Mouse (Mus musculus) heart, embryonic 13.5 days (tissue): ENCODE results near the gene Slc26a9. TPM values are rescaled to one million over a fixed set of nuclear protein-coding genes. Genes with fewer than 3 reads are reported as not detected.

ENCODE experiments used
- ATAC-seq: fragments of 200-750 bp; cut with Nextera tagmentation; 2 replicates; pipeline ENCODE4 v1.8.0; 2017; ENCODE audit warnings: moderate TSS enrichment; ENCODE audit not compliant: insufficient number of reproducible peaks, low FRiP score, low TSS enrichment; ENCODE audit errors: extremely low read depth
- H3K27ac ChIP-seq: fragments of 300-500 bp; sonication (generic); replicated peaks from 2 replicates; pipeline ENCODE4 v1.5.1; 2015; ENCODE audit warnings: moderate library complexity, mild to moderate bottlenecking, inconsistent platforms
- H3K27me3 ChIP-seq: fragments of 300-500 bp; sonication (generic); replicated peaks from 2 replicates; pipeline ENCODE4 v1.6.1; 2015; ENCODE audit warnings: mild to moderate bottlenecking, inconsistent platforms
- H3K36me3 ChIP-seq: fragments of 300-500 bp; sonication (generic); 2 replicates; pipeline ENCODE4 v1.6.1; 2015; ENCODE audit warnings: mild to moderate bottlenecking, inconsistent platforms
- H3K4me1 ChIP-seq: fragments of 300-500 bp; sonication (generic); 2 replicates; pipeline ENCODE4 v1.6.1; 2015; ENCODE audit warnings: inconsistent platforms
- H3K4me2 ChIP-seq: fragments of 300-500 bp; sonication (generic); 2 replicates; pipeline ENCODE4 v1.6.1; 2015; ENCODE audit warnings: inconsistent platforms, mild to moderate bottlenecking, moderate library complexity
- H3K4me3 ChIP-seq: fragments of 300-500 bp; sonication (generic); 2 replicates; pipeline ENCODE4 v1.5.1; 2015; ENCODE audit warnings: moderate library complexity, mild to moderate bottlenecking, inconsistent platforms
- H3K9ac ChIP-seq: fragments of 300-500 bp; sonication (generic); 2 replicates; pipeline ENCODE4 v1.6.1; 2015; ENCODE audit warnings: inconsistent platforms, mild to moderate bottlenecking, moderate library complexity
- H3K9me3 ChIP-seq: fragments of 300-500 bp; sonication (generic); 2 replicates; pipeline ENCODE4 v1.6.1; 2016; ENCODE audit warnings: inconsistent platforms
- WGBS: fragments of 180-500 bp; shearing (Covaris S2); methylation state at CpG from one replicate; pipeline ENCODE4 v1.1.7; 2015; ENCODE audit warnings: mixed read lengths; 5-methylcytosine and 5-hydroxymethylcytosine counted together
- polyA plus RNA-seq: library from polyadenylated mRNA; unstranded; fragments of >200 nt; fragmentation: Nextera tagmentation; extraction: Ambion mirVana; gene quantifications from 2 replicates; pipeline ENCODE4 v1.2.1, GENCODE M21; 2015

Gene Slc26a9
- 0.08 and 0.39 TPM in 2 replicates for polyA plus RNA-seq

GRCm38 (mm10) chr1:131743868-131744464 is at the start of gene Slc26a9:
Gene Slc26a9, plus strand, starts transcription at chr1:131744022.
- Histone ChIP-seq H3K4me1 (peaks cover 20% of the 10 kb centered on the region), H3K4me3 (no peak within 1 kb of the TSS), H3K27ac (no peak within 1 kb of the TSS), H3K27me3 (peaks cover 18% of the 10 kb centered on the region), H3K4me2 (no peak within 1 kb of the TSS), H3K9ac (no peak within 1 kb of the TSS), H3K36me3 (no peaks in the 10 kb centered on the region), H3K9me3 (no peaks in the 10 kb centered on the region)
- ATAC-seq: no peak
- WGBS: 53% methylated on average over 10 of the region's 10 CpGs

- H3K9me3 ChIP-seq: no peaks in the 10 kb centered on the region
- H3K27me3 ChIP-seq: no peaks in the 10 kb centered on the region
- peaks cover 25% of the 10 kb centered on the region for H3K4me1 ChIP-seq
- no peak overlapping the region for H3K27ac ChIP-seq
- no peak overlapping the region for H3K4me3 ChIP-seq
- no peaks in the 10 kb centered on the region for H3K36me3 ChIP-seq
- no peak overlapping the region for H3K4me2 ChIP-seq
- 78% methylated on average over 2 of the region's 2 CpGs for WGBS
- no peak overlapping the region for H3K9ac ChIP-seq
- ATAC-seq: no peak
Observed at GRCm38 (mm10) chr1:131695308-131695707, 48.5 kb upstream of the Slc26a9 start.

- H3K4me3 ChIP-seq: no peak overlapping the region
- H3K36me3 ChIP-seq: no peaks in the 10 kb centered on the region
- H3K4me1 ChIP-seq: peaks cover 15% of the 10 kb centered on the region
- H3K9ac ChIP-seq: no peak overlapping the region
- no peaks in the 10 kb centered on the region for H3K9me3 ChIP-seq
- 36% methylated on average over 4 of the region's 4 CpGs for WGBS
- no peak for ATAC-seq
- no peak overlapping the region for H3K4me2 ChIP-seq
- no peak overlapping the region for H3K27ac ChIP-seq
- H3K27me3 ChIP-seq: no peaks in the 10 kb centered on the region
Observed at GRCm38 (mm10) chr1:131696325-131696724, 47.5 kb upstream of the Slc26a9 start.

GRCm38 (mm10) chr1:131698770-131699169 is 45.1 kb upstream of the Slc26a9 start:
- H3K9me3 ChIP-seq: no peaks in the 10 kb centered on the region
- H3K27ac ChIP-seq: no peak overlapping the region
- no peak overlapping the region for H3K9ac ChIP-seq
- ATAC-seq: no peak
- H3K4me1 ChIP-seq: peaks cover 28% of the 10 kb centered on the region
- WGBS: 81% methylated on average over 3 of the region's 3 CpGs
- H3K4me3 ChIP-seq: no peak overlapping the region
- H3K27me3 ChIP-seq: no peaks in the 10 kb centered on the region
- no peaks in the 10 kb centered on the region for H3K36me3 ChIP-seq
- H3K4me2 ChIP-seq: no peak overlapping the region

- Histone ChIP-seq H3K27ac (no peak overlapping the region), H3K4me1 (peaks cover 30% of the 10 kb centered on the region), H3K9ac (no peak overlapping the region), H3K4me2 (no peak overlapping the region), H3K36me3 (no peaks in the 10 kb centered on the region), H3K4me3 (no peak overlapping the region), H3K27me3 (no peaks in the 10 kb centered on the region), H3K9me3 (no peaks in the 10 kb centered on the region)
- WGBS: 65% methylated on average over 4 of the region's 4 CpGs
- ATAC-seq: no peak
Observed at GRCm38 (mm10) chr1:131699642-131700041, 44.2 kb upstream of the Slc26a9 start.

- Histone ChIP-seq H3K4me1 (peaks cover 30% of the 10 kb centered on the region), H3K9me3 (no peaks in the 10 kb centered on the region), H3K27me3 (no peaks in the 10 kb centered on the region), H3K4me3 (no peak overlapping the region), H3K27ac (no peak overlapping the region), H3K9ac (no peak overlapping the region), H3K36me3 (no peaks in the 10 kb centered on the region), H3K4me2 (no peak overlapping the region)
- WGBS: 62% methylated on average over 5 of the region's 5 CpGs
- ATAC-seq: no peak
Observed at GRCm38 (mm10) chr1:131700447-131700846, 43.4 kb upstream of the Slc26a9 start.

GRCm38 (mm10) chr1:131701391-131701790 is 42.4 kb upstream of the Slc26a9 start:
- Histone ChIP-seq H3K27me3 (no peaks in the 10 kb centered on the region), H3K27ac (no peak overlapping the region), H3K4me3 (no peak overlapping the region), H3K4me2 (no peak overlapping the region), H3K4me1 (peaks cover 25% of the 10 kb centered on the region), H3K36me3 (no peaks in the 10 kb centered on the region), H3K9ac (no peak overlapping the region), H3K9me3 (no peaks in the 10 kb centered on the region)
- no peak for ATAC-seq
- 80% methylated on average over 5 of the region's 5 CpGs for WGBS

GRCm38 (mm10) chr1:131702094-131702766 is 41.6 kb upstream of the Slc26a9 start:
- peaks cover 1% of the 10 kb centered on the region; the same call in 1 of the 2 replicates for H3K27me3 ChIP-seq
- no peak overlapping the region for H3K4me3 ChIP-seq
- no peaks in the 10 kb centered on the region for H3K9me3 ChIP-seq
- ATAC-seq: no peak
- no peaks in the 10 kb centered on the region for H3K36me3 ChIP-seq
- peak overlapping the region; percentile 45 for H3K4me2 ChIP-seq
- H3K27ac ChIP-seq: no peak overlapping the region; the same call in 1 of the 2 replicates
- 25% methylated on average over 8 of the region's 8 CpGs for WGBS
- peaks cover 19% of the 10 kb centered on the region for H3K4me1 ChIP-seq
- H3K9ac ChIP-seq: no peak overlapping the region

GRCm38 (mm10) chr1:131703482-131703881 is 40.3 kb upstream of the Slc26a9 start:
- Histone ChIP-seq H3K27ac (no peak overlapping the region), H3K36me3 (no peaks in the 10 kb centered on the region), H3K9ac (no peak overlapping the region), H3K27me3 (peaks cover 4% of the 10 kb centered on the region; the same call in 1 of the 2 replicates), H3K9me3 (no peaks in the 10 kb centered on the region), H3K4me2 (no peak overlapping the region), H3K4me3 (no peak overlapping the region), H3K4me1 (peaks cover 19% of the 10 kb centered on the region)
- WGBS: 82% methylated on average over 2 of the region's 2 CpGs
- ATAC-seq: no peak

GRCm38 (mm10) chr1:131708338-131708737 is 35.5 kb upstream of the Slc26a9 start:
- Histone ChIP-seq H3K9me3 (no peaks in the 10 kb centered on the region), H3K9ac (no peak overlapping the region), H3K27me3 (peaks cover 9% of the 10 kb centered on the region; the same call in 1 of the 2 replicates), H3K4me1 (peaks cover 11% of the 10 kb centered on the region), H3K36me3 (no peaks in the 10 kb centered on the region), H3K27ac (no peak overlapping the region), H3K4me3 (no peak overlapping the region), H3K4me2 (no peak overlapping the region)
- WGBS: 21% methylated on average over 4 of the region's 4 CpGs
- no peak for ATAC-seq

GRCm38 (mm10) chr1:131711518-131711917 is 32.3 kb upstream of the Slc26a9 start:
- Histone ChIP-seq H3K9ac (no peak overlapping the region), H3K27ac (no peak overlapping the region), H3K27me3 (peaks cover 9% of the 10 kb centered on the region; the same call in 1 of the 2 replicates), H3K36me3 (no peaks in the 10 kb centered on the region), H3K4me2 (no peak overlapping the region), H3K4me1 (peaks cover 16% of the 10 kb centered on the region; the same call in 1 of the 2 replicates), H3K4me3 (no peak overlapping the region), H3K9me3 (no peaks in the 10 kb centered on the region)
- WGBS: 61% methylated on average over 10 of the region's 10 CpGs
- ATAC-seq: no peak

- ATAC-seq: no peak
- Histone ChIP-seq H3K9me3 (no peaks in the 10 kb centered on the region), H3K27ac (no peak overlapping the region), H3K27me3 (peaks cover 6% of the 10 kb centered on the region; the same call in 1 of the 2 replicates), H3K9ac (no peak overlapping the region), H3K36me3 (no peaks in the 10 kb centered on the region), H3K4me1 (peaks cover 16% of the 10 kb centered on the region; the same call in 1 of the 2 replicates), H3K4me2 (no peak overlapping the region), H3K4me3 (no peak overlapping the region)
- WGBS: 10% methylated on average over 2 of the region's 2 CpGs
Observed at GRCm38 (mm10) chr1:131712386-131712785, 31.4 kb upstream of the Slc26a9 start.
